Mouse (Mus musculus) layer of hippocampus, adult 11-12 months (tissue): ENCODE measurements around the gene Acyp2.
"Not testable (repeated sequence)": the region's sequence is repeated elsewhere in the genome, so short reads cannot be mapped to it uniquely, and the experiment has no call there.

Source experiments
- DNase-seq: peaks from one replicate; pipeline ENCODE4 v3.0.0; 2022; ENCODE audit warnings: low spot score

The Acyp2 gene

DNA sequence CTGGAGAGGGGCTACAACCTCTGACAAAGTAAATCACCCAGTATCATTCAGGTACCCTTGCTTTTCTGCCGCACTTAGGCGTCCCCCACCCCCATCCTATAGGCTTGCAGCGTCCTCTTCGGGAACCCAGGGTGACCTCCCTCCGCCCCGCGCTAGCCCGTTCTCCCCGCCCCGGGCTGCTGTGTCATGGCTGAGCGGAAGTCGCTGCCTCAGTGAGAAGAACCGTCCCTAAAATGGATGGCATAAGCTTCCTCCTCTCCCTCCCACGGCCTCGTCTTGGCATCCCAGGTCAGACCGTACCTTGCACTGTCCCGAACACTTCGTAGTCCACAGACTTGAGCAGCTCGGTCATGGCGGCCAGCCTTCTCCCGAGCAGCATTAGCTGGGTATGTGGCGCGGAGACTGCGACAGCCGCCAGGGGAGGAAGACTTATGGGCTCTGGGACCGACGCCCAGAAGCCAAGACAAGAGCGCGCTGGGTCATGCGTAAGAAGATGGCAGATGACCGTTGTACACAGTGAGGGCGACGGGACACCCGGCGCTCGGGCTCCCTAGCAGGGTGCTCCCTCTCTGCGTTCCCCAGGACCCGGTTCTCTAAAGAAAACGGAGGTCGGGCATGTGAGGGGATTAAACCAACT lies at the start of gene Acyp2:
Gene Acyp2, minus strand, starts transcription at position 587 of the 637 bp plus-strand sequence.
- peak; percentile 82 for DNase-seq

DNA sequence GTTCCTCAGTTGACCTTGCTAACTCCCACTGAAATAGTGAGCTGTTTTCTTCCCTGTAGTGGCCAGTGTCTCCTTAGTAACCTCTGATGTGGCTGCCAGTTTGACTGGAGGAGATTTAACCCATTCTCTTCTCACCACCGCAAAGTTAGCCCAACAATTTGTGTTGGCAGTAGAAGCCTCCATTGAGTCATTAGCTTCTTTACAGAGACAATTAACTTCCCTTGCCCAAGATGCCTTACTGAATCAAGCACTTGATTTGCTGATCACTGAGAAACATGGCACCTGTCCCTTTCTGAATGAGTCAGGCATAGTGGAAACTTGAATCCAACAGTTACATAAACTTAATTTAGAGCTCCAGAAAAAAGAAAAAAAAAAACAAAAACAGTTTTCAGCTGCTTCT lies 40.0 kb upstream of the Acyp2 start:
- no peak for DNase-seq

DNA sequence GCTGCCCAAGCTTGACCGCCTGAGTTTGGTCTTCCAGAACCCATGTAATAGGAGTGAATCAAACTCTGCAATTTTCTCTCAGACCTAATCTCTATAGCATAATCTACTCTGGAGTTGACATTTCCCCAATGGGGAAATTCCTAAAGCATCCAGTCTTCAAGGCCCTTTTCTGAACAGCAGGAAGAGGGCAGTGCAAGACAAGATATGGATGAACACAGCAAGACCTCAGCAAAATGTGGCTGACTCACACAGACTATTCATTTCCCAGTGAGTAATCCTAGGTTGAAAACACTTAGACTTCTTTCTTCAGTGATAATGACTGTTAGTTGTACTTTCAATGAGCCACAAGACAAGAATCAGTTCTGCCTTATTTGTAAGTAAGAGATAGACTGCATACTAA lies 26.7 kb upstream of the Acyp2 start:
- DNase-seq = peak; percentile 59

DNA sequence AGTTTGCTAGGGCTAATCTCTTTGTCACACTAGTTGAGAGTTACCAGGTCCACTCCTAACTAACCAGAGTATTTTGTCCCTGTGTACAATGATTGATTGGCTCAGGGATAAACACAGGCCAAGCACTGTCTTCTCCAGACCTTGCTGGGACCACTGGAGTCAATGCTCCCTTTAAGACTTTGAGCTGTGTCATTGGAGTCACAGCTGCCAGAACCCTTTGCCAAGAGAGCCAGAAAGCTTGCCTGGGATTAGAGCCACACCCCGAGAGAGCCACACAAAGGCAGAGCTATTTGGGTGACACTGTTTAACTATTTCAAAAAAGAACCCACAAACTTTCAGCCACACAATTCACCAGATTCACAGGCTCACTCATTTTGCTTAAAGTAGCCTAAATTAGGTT lies 23.3 kb upstream of the Acyp2 start:
- peak; percentile 30 for DNase-seq

DNA sequence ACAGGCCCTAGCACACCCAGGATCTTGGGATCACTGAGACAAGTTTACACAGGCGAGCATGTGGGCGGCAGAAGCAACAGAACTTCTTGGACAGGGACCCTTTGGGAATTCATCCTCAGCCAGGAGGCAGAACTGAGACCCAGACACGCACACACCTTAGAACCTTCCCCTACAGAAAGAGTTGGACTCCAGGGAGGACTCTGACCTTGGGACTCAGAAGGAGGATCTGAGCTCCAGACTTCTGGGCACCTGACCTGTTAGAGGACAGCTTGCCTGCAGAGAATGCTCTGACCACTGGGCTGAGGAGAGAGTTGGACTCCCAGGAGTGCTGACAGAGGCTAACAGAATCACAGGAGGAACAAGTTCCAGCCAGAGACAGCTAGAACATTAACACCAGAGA lies 13.6 kb upstream of the Acyp2 start:
- no peak for DNase-seq

DNA sequence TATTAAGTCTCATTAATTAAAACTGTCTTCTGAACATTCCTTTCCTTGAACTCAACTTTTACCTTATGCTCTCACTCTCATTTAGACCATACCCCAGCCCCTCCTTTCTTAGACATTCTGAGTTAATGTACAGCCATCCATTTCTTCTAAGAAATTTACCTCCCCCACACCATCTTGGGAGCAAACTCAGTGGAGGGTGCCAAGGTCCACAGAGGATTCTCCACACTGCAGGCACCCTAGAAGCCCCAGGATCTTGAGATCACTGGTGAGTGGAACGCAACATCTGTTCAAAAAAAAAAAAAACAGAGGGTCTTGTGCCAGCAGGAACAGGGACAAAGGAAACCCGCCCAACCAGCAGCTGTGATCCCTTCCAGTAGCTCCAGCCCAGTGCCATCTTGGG lies 13.2 kb upstream of the Acyp2 start:
- DNase-seq = no peak

DNA sequence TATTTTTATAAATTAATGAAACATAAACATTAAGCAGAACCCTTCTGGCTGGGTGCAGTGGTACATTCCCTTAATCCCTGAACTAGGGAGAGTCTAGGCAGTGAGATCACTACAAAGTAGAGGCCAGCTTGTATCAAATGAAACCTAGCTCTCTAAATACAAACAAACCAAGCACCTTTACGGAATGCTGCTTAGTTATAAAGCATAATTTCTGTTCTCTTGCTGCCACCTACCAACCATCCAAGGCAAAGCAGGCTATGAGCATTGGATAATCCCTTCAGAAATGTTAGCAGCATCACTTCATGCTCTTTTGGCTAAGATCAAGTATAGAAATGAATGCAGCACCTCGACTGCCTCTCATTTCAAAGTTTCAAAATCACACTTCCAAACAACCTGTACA lies 7.7 kb upstream of the Acyp2 start:
- DNase-seq = peak; percentile 62

DNA sequence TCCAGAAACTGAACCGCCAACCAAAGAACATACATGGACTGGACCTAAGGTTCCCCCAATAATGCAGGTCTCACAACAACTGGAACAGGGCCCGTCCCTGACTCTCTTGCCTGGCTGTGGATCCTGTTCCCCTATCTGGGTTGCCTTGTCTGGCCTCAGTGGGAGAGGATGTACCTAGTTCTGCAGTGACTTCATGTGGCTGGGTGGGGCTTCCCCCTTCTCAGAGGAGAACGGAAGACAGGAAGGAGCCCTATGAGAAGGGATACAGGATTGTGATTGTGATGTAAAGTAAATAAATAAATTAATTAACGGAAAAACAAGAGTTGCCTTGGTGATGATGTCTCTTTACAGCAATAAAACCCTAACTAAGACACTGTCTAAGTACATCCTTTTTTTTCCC lies 6.7 kb upstream of the Acyp2 start:
- DNase-seq = no peak

DNA sequence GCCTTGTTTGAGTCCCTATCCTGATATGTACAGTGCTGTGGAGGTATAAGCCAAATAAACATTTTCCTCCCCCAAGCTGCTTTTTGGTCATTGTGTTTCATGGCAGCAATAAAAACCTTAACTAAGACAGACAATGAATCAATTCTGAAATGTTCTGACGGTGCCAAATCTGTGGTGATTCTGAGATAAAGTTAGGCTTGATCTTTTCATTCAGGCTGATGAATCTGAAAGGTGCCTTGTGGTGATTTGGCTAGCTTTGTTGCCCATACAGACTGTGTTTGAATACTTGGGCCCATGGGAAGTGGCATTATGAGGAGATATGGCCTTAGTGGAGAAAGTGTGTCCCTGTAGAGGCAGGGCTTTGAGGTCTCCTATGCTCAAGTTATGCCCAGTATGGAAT lies 1.0 kb upstream of the Acyp2 start:
- DNase-seq = no peak

DNA sequence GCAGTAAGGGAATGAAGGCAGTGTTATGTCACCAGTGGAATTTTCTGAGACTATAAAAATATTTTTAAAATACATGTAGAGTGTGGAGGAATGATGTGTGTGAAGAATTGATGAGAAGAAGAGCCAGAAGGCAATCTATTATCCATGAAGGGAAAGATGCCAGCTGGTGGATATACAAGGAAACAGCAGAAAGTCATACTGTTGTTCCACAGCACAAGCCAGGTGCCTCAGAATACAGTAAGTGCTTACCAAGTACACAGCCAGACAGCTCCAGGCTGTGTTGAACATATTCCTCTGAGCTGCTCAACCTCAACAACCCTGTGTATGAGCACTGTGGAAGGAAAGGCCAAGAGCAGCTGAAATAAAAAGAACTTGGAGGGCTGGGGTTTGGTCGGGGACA lies 13.7 kb downstream of the Acyp2 start:
- peak; percentile 16 for DNase-seq

DNA sequence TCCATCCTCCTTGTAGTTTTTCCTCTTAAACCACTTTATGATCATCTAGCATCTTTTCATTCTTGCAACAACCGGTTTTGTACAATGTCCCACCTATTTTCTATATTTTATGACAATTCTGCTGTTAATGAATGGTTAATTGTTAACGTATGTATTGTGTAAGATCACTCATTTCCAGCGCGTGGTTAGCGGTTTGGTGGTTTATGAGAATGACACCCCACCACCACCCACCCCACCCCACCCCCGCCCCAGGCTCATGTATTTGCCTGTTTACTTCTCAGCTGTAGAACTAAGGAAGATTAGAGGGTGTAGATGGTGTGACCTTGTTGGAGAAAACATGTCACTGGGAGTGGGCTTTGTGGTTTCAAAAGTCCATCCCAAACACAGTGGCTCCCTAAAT lies 18.9 kb downstream of the Acyp2 start:
- no peak for DNase-seq

DNA sequence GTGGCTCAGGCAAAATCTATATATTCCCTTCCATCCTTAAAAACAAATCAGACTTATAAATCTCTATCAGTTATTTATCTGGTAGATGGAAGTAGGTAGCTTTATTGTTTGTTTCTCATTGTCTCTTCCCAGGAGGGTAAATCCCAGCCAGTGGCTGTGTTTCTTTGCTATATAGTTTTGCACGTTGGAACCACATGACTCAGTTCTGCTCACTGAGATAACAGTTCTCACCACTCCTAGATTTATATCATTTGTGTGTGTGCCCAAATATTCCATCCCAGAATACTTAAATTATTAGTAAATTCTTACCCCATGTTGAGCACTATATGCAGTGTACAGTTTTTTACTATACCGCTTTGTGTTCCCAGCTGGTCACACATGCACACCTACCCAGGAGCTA lies 26.2 kb downstream of the Acyp2 start:
- DNase-seq = no peak

DNA sequence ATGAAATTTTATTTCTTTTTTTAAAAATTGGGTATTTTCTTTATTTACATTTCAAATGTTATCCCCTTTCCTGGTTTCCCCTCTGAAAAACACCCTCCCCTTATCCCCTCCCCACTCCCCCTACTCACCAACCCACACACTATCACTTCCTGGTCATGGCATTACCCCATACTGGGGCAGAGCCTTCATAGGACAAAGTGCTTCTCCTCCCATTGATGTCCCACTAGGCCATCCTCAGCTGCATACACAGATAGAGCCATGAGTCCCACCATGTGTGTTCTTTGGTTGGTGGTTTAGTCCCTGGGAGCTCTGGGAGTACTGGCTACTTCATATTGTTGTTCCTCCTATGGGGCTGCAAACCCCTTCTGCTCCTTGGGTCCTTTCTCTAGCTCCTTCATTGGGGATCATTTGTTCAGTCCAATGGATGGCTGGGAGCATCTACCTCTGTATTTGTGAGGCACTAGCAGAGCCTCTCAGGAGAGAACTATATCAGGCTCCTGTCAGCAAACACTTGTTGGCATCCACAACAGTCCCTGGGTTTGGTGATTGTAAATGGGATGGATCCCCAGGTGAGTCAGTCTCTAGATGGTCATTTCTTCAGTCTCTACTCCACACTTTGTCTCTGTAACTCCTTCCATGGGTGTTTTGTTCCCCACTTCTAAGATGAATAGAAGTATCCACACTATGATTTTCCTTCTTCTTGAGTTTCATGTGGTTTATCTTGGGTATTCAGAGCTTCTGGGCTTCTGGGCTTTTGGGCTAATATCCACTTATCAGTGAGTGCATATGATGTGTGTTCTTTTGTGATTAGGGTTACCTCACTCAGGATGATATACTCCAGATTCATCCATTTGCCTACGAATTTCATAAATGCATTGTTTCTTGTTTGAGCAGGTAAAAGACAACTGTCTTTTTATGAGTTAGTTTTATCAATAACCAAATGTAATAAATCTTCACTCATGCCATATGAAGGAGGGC lies 27.7 kb downstream of the Acyp2 start:
- DNase-seq = not testable (repeated sequence)

DNA sequence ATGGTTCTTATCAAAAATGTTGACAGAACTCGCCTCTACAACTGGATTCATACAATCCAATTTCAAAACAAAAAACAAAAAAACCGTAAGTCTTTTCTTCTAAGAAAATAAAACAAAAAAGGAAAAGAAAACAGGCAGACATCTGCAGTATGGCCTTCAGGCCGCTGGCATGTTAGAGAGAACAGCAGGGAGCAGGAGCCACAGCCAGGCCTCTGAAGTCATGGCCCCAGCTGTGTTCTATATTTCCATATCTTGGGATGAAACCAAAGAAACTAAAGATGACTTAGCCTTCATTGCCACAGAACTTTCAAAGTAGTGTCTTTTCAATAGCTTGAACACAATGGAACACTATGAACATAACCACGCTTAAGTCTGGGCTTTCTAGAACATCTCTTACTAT lies 31.2 kb downstream of the Acyp2 start:
- no peak for DNase-seq

DNA sequence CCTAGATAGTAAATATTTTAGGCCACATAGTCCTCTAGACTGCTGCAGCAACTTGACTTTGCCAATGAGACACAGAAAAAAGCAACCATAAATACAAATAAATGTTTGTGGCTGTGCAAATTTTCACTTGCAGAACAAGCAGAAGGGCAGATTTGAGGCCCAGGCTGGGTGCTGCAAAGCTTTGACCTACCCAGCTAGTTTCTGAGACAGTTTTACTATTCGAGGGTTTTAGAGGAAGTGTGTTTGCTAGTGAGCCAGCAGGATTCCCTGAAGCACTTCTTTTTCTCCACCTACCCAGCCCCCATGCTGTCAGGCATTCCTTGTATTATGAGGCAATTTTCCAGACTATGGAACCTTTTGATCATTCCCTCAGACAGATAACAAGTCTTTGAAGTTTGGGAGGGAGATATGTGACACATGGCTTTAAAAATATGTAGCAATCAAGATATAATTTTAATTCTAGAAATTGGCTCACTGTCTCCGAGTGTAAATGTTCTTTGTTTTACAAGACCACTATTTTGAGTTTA lies 31.8 kb downstream of the Acyp2 start:
- DNase-seq = no peak

DNA sequence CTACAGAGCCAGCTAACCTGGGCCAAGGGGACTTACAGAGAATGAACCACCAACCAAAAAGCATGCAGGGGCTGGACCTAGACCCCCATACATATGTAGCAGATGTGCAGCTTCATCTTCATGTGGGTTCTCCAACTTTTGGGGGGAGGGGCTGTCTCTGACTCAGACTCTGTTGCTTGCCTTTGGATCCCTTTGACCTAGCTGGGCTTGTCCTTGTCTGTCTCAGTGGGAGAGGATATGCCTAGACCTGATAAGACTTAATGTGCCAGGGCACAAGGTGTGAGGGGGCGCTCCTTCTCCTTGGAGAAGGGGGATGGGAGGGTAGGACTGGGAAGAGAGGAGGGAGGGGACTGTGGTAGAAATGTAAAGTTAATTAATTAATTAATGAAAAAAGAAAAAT lies 33.4 kb downstream of the Acyp2 start:
- DNase-seq = no peak

DNA sequence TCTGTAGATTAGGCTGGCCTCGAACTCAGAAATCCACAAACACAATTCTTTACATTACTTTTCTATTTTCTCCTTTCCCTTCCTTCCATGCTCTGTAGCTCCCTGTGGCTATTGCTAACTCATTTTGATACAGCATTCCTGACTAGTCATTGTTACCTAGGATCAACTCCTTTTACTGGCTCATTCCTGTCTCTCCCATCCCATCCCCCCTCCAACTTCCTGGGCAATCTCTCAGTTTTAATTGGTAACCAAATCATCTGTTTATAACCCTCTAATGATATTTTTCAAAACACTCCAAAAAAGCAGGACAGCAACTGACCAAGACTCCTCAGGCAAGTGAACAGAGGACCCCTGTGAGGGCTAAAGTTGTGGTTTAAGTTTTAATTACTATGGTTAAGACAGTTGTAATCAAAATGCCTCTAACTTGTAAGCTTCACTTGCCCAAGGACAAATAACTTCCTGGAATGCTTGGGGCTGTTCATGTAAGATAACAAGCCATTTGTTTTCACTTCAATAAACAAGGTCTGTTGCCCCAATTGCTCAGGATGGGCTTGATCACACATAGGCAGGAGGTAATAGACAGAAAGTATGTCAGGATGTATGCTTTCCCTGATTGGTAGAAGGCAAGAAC lies 35.4 kb downstream of the Acyp2 start:
- no peak for DNase-seq

DNA sequence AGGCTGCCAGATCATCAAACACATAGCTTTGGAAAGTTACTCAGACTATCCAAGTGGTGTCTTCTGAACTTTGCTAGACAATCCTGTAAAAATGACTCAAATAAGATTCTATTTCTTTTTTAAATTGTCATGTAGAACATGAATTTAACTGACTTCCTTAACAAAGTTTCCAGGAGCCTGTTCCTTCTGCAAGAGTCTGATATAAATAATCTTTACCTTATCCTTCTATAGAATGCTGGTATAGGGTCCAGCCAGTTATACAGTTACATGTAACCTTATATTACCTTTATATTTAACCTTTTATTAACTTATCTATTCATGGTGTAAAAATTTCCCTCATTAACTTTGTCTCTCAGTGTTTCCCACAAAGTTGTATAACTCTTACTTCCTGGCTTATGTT lies 36.7 kb downstream of the Acyp2 start:
- no peak for DNase-seq

DNA sequence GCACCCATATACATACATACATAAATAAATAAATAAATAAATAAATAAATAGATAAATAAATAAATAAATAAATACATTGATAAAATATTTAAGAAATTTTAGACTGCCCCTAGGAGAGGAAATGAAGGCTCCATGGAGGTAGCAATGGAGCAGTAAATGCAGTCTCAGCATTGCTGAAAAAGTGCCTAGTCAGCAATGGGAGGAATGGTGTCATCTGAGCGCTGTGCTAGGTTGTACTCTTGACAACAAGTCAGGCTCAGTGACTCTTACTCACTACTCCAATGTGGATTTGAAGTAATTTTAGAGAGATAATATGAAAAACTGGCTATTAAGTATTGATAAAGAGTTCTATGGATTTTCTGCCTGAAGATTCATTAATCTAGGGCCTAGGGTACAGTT lies 40.1 kb downstream of the Acyp2 start:
- DNase-seq = no peak

DNA sequence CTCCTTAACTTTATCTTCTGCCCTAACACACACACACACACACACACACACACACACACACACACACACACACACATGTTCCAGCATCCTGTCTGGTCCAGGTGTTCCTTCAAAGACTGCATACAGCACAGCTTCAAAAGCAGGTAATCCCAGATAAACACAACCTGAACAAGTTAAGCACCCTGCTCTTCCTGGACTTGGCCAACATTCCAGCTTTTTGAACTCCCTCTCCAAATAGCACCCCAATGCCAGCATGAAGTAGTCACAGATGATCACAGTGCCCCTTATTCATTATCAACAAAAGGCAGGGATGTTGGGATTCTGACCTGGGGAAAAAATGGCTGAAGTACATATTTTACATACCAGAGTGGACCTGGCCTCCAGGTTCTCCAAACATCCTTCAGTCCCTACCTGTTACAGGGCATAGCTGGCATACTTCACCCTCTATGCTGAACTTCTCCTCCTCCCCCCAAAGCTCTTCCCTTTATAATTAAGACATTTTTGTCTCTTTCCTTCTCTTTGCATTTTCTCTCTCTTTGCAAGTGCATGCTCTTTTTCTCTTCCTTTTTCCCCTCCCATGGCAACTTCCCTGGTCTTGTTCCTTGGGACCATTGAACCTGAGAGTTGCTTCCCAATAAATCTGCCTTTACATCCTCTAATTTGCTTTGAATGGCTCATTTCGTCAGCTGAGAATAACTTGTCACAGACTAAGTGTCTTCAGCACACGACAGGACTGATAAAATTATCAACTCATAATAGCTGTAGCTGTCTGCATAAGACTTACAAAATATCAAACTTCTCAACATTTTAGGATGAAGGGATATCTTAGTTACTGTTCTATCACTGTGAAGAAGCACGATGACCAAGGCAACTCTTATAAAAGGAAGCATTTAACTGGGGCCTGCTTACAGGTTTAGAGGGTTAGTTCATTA lies 41.5 kb downstream of the Acyp2 start:
- no peak for DNase-seq

DNA sequence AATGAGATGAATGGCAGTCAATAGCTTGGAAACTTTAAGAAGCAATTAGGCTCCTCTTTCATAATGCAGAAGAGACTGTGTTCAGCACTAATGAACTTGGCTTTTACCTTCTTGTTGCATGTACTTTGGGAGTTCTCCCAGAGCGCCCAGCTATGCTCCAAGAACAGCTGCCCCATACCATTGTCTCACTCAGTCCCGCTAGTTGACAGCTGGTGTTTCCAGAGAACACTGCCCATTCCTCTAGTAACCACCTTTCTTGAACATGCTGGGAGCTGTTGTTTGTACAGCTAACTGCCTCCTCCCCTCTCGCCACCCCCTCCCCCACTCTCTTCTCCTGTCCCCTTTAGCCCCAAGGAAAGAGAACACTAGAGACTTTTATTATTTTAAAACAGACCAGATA lies 52.1 kb downstream of the Acyp2 start:
- no peak for DNase-seq

DNA sequence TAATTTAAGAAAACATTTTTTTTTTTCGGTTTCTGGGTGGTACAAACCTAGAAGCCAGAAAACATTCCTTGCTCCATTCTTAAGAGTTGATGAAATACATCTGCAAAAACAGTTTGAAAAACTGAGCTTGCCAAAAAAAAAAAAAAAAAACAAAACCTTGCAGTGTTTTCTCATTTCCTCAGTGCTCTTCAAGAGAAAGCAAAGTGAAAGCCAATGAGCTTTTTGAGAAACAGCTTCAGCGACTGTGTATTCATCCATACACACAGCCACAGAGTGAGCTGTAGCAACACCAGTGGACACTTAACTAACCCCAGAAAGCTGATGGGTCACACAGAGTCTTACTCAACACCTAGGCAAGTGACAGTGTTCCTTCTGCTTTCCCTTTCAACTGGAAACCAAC lies 69.4 kb downstream of the Acyp2 start:
- no peak for DNase-seq
